Mouse (Mus musculus) limb, embryonic 13.5 days (tissue): ENCODE measurements around the gene Dpp9. TPM values are rescaled to one million over a fixed set of nuclear protein-coding genes. Genes with fewer than 3 reads are reported as not detected.
A peak's percentile ranks its signal among the peaks of the same experiment; 100 is the strongest.

Experiments used
- ATAC-seq: fragments of 200-750 bp; cut with Nextera tagmentation; 2 replicates; pipeline ENCODE4 v1.8.0; 2017; ENCODE audit warnings: low read depth, moderate number of reproducible peaks, moderate TSS enrichment; ENCODE audit not compliant: low FRiP score
- H3K27ac ChIP-seq: fragments of 300-500 bp; sonication (generic); 2 replicates; pipeline ENCODE4 v1.5.1; 2015; ENCODE audit warnings: inconsistent platforms, mild to moderate bottlenecking, moderate library complexity
- H3K27me3 ChIP-seq: fragments of 300-500 bp; sonication (generic); 2 replicates; pipeline ENCODE4 v1.6.1; 2015; ENCODE audit warnings: mild to moderate bottlenecking, inconsistent platforms
- H3K36me3 ChIP-seq: fragments of 300-500 bp; sonication (generic); 2 replicates; pipeline ENCODE4 v1.6.1; 2015; ENCODE audit warnings: inconsistent platforms, mild to moderate bottlenecking, moderate library complexity
- H3K4me1 ChIP-seq: fragments of 300-500 bp; sonication (generic); 2 replicates; pipeline ENCODE4 v1.6.1; 2015; ENCODE audit warnings: inconsistent platforms
- H3K4me2 ChIP-seq: fragments of 300-500 bp; sonication (generic); replicated peaks from 2 replicates; pipeline ENCODE4 v1.6.1; 2015; ENCODE audit warnings: inconsistent platforms, mild to moderate bottlenecking, moderate library complexity
- H3K4me3 ChIP-seq: fragments of 300-500 bp; sonication (generic); 2 replicates; pipeline ENCODE4 v1.5.1; 2015; ENCODE audit warnings: moderate library complexity, mild to moderate bottlenecking, inconsistent platforms
- H3K9ac ChIP-seq: fragments of 300-500 bp; sonication (generic); 2 replicates; pipeline ENCODE4 v1.6.1; 2015; ENCODE audit warnings: mild to moderate bottlenecking, inconsistent platforms
- H3K9me3 ChIP-seq: fragments of 300-500 bp; sonication (generic); 2 replicates; pipeline ENCODE4 v1.6.1; 2016; ENCODE audit warnings: inconsistent platforms
- WGBS: fragments of 180-500 bp; shearing (Covaris S2); methylation state at CpG from one replicate; pipeline ENCODE4 v1.1.7; 2015; 5-methylcytosine and 5-hydroxymethylcytosine counted together
- polyA plus RNA-seq: library from polyadenylated mRNA; unstranded; fragments of >200 nt; fragmentation: Nextera tagmentation; extraction: Ambion mirVana; gene quantifications from 2 replicates; pipeline ENCODE4 v1.2.1, GENCODE M21; 2015

Gene Dpp9
- polyA plus RNA-seq, 1 experiment from 2014 or later: 39.8 TPM

DNA sequence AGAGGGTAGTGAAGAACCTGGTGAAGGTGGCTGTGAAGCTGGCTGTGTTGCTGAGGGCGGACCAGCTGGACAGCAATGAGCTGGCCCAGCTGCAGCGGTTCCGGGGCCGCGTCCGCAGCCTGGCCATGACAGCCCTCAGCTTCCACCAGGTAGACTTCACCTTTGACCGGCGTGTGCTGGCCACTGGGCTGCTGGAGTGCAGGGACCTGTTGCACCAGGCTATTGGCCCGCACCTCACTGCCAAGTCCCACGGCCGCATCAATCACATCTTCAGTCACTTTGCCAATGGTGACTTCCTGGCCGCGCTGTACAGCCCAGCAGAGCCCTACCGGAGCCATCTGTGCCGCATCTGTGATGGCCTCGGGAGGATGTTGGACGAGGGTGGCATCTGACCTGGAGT, 46.8 kb downstream of the Dpp9 start:
- 93% methylated on average over 17 of the region's 17 CpGs for WGBS

DNA sequence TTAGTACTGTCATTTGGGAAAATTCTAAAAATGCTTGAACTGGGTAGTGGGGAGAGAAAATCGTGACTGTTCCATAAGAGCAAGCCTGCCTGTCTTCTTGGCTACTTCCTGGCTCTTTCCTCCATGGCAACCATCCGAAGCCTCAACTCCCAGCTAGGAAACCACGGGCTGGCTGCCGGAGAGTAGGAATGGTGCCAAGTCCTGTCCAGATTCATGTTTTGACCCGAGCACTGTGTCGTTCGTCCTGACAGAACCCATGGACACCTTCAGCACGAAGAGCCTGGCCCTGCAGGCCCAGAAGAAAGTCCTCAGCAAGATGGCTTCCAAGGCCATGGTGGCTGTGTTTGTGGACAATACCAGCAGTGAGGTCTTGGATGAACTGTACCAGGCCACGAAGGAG, 47.2 kb downstream of the Dpp9 start:
- ATAC-seq: no peak
- Histone ChIP-seq H3K27ac (no peak overlapping the region), H3K36me3 (peaks cover 35% of the 10 kb centered on the region), H3K4me2 (no peak overlapping the region), H3K9ac (peak overlapping the region; percentile 31; the same call in 1 of the 2 replicates), H3K4me3 (no peak overlapping the region), H3K9me3 (no peaks in the 10 kb centered on the region), H3K27me3 (no peaks in the 10 kb centered on the region), H3K4me1 (no peaks in the 10 kb centered on the region)
- WGBS: 84% methylated on average over 9 of the region's 9 CpGs

More for the DNA sequence above, 46.8 kb downstream of the Dpp9 start:
- peak overlapping the region; percentile 31; the same call in 1 of the 2 replicates for H3K9ac ChIP-seq
- H3K27ac ChIP-seq: no peak overlapping the region
- no peaks in the 10 kb centered on the region for H3K4me1 ChIP-seq
- H3K27me3 ChIP-seq: no peaks in the 10 kb centered on the region
- H3K9me3 ChIP-seq: no peaks in the 10 kb centered on the region
- H3K4me3 ChIP-seq: no peak overlapping the region
- no peak for ATAC-seq
- H3K4me2 ChIP-seq: no peak overlapping the region
- H3K36me3 ChIP-seq: peaks cover 39% of the 10 kb centered on the region

DNA sequence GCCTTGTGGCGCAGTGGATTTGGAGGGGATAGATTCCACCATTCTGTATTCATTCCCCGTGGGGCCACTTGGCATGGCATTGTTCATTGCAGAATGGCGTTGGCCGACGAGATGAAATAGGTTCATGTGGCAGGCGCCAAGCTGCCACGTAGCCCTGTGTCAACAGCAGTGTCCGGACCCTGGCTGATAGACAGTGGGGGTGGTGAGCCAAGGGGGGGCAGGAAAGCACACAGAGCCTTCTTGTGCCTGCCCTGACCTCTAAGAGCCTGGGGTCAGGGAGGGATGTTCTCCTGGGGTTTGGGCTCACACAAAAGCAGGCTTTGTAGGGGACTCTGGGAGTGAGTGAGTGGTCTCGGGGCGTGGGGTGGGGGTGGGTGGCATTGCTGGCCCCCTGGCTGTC, 48.1 kb downstream of the Dpp9 start:
- 81% methylated on average over 10 of the region's 10 CpGs for WGBS
- H3K4me1 ChIP-seq: no peaks in the 10 kb centered on the region
- no peak for ATAC-seq
- H3K27ac ChIP-seq: no peak overlapping the region
- no peak overlapping the region for H3K4me2 ChIP-seq
- H3K4me3 ChIP-seq: no peak overlapping the region
- H3K9me3 ChIP-seq: no peaks in the 10 kb centered on the region
- peaks cover 27% of the 10 kb centered on the region for H3K36me3 ChIP-seq
- H3K27me3 ChIP-seq: no peaks in the 10 kb centered on the region
- H3K9ac ChIP-seq: no peak overlapping the region

DNA sequence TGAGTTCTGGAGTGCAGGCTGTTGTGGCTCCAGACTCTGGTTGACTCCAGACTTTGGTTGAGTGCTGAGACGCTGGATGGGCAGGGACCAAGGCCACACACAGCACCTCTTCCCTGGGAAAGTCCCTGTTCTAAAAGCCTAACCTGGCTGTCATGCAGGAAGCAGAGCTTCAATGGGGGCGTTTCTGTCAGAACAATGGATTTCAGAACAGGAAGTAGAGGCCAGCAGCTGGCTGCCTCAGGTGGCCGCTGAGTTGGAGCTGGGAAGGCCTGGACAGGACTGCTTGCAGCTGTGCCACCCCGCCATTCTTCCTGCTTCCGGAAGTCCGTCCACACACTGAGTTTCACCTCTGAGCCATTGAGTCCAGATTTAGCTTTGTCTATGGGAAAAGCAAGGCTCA, 48.9 kb downstream of the Dpp9 start:
- Histone ChIP-seq H3K9ac (no peak overlapping the region), H3K27me3 (no peaks in the 10 kb centered on the region), H3K36me3 (peaks cover 19% of the 10 kb centered on the region), H3K4me2 (no peak overlapping the region), H3K9me3 (no peaks in the 10 kb centered on the region), H3K4me3 (no peak overlapping the region), H3K4me1 (no peaks in the 10 kb centered on the region), H3K27ac (no peak overlapping the region)
- no peak for ATAC-seq
- 63% methylated on average over 6 of the region's 6 CpGs for WGBS

DNA sequence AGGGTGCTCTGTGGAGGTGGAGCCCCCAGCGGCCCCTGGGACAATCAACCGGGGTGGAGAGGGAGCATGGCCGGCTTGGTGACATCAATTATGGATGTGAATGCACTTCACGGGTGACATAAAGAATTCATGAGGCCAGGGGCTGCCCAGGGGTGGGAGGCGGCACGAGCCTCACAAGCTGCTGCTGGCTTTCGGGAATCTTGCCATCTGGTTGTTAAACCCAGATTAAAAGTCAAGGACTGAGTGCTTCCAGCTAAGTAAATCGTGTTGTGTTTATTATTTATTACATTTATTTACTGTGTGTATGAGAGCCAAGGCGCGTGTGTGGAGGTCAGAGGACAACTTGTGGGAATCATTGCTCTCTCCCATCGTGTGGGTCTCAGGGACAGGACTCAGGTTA, 53.0 kb downstream of the Dpp9 start:
- Histone ChIP-seq H3K27ac (no peak overlapping the region), H3K27me3 (peaks cover 8% of the 10 kb centered on the region), H3K4me2 (no peak overlapping the region), H3K4me3 (no peak overlapping the region), H3K9ac (no peak overlapping the region), H3K4me1 (peaks cover 21% of the 10 kb centered on the region), H3K9me3 (no peaks in the 10 kb centered on the region), H3K36me3 (no peaks in the 10 kb centered on the region)
- WGBS: 62% methylated on average over 11 of the region's 11 CpGs
- ATAC-seq: no peak

DNA sequence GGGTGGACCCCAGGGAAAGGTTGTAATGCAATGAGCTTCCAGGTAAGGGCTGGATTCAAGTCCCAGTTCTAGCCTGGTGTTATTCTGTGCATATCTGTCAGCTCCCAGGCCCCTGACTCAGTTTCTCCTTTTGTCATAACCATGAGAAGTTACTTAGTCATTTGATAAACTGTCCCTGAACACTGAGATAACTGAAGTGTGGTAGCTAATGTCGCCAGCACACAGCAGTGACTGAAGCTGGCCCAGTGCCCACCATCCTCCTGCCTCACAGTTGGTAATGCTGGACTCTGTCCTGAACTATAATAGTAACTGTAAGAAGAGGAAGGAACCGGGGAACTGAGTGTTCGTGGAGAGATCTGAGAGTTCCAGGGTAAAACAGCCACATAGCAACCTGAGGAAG, 54.2 kb downstream of the Dpp9 start:
- no peaks in the 10 kb centered on the region for H3K9me3 ChIP-seq
- no peak overlapping the region for H3K9ac ChIP-seq
- 77% methylated on average over 3 of the region's 3 CpGs for WGBS
- H3K4me1 ChIP-seq: peaks cover 21% of the 10 kb centered on the region
- H3K4me2 ChIP-seq: no peak overlapping the region
- no peaks in the 10 kb centered on the region for H3K36me3 ChIP-seq
- H3K27me3 ChIP-seq: peaks cover 16% of the 10 kb centered on the region
- no peak overlapping the region for H3K4me3 ChIP-seq
- no peak for ATAC-seq
- H3K27ac ChIP-seq: no peak overlapping the region

DNA sequence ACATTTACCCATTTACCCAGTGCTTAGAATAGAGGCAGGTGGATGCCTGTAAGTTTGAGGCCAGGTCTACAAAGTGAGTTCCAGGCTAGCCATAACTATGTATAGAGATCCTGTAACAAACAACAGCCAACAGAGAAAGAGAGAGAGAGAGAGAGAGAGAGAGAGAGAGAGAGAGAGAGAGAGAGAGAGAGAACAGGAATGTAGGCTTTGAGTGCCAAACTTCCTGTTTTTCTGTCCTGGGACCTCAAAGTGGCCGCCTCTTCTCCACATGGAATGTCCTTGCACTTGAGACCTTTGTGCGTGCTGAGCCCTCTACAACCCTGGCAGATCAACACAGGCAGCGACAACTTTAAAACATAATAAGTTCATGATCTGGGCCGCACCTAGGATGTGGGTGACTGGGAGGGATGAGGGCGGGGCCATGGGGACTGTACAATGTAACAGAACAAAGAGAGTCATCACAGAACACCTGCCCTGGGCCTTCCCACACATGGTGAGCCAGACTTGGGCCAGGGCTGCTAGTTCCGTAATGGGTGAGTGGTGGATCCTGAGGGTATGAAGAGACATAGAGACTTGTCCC, 55.1 kb downstream of the Dpp9 start:
- no peak for ATAC-seq
- Histone ChIP-seq H3K4me3 (no peak overlapping the region), H3K4me1 (peaks cover 21% of the 10 kb centered on the region), H3K9me3 (no peaks in the 10 kb centered on the region), H3K27me3 (peaks cover 23% of the 10 kb centered on the region), H3K36me3 (no peaks in the 10 kb centered on the region), H3K27ac (no peak overlapping the region), H3K4me2 (peak overlapping the region; percentile 85), H3K9ac (peak overlapping the region; percentile 63; the same call in 1 of the 2 replicates)
- WGBS: 73% methylated on average over 6 of the region's 6 CpGs

DNA sequence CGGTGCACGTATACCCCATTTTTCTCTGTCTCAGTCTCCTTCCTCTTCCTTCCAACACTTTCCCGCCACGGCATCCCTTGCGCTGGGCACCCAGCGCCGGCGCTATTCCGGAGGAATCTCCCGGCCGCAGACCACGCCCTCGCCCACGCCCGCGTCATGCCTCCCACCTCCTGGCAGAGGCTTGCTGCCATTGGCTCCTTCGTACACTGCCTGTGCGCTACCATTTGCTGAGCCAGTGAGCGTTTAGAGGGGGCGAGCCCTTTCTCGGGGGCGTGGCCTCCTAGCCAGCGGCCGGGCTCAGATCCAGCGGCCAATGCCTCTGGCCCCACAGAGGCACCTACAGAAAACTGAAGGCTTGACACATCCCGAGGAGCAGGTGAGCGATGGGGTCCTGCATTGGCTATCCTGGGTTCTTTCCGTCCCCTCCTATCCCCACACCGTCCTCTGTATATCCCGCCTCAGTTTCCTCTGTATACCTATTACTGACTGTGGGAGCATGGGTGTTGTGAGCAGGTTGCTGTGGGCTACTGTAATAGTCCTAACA, 56.4 kb downstream of the Dpp9 start, which contains the start of gene Tnfaip8l1:
Gene Tnfaip8l1, plus strand, starts transcription at position 247 of the 544 bp plus-strand sequence.
- under 1% methylated on average over 30 of the region's 30 CpGs for WGBS
- peak; percentile 98 for ATAC-seq
- no peaks in the 10 kb centered on the region for H3K9me3 ChIP-seq
- H3K27ac ChIP-seq: no peak within 1 kb of the TSS
- peaks cover 36% of the 10 kb centered on the region for H3K27me3 ChIP-seq
- H3K9ac ChIP-seq: peak within 1 kb of the TSS; percentile 69
- peaks cover 21% of the 10 kb centered on the region for H3K4me1 ChIP-seq
- peak within 1 kb of the TSS; percentile 52 for H3K4me3 ChIP-seq
- peak within 1 kb of the TSS; percentile 85 for H3K4me2 ChIP-seq
- H3K36me3 ChIP-seq: no peaks in the 10 kb centered on the region

DNA sequence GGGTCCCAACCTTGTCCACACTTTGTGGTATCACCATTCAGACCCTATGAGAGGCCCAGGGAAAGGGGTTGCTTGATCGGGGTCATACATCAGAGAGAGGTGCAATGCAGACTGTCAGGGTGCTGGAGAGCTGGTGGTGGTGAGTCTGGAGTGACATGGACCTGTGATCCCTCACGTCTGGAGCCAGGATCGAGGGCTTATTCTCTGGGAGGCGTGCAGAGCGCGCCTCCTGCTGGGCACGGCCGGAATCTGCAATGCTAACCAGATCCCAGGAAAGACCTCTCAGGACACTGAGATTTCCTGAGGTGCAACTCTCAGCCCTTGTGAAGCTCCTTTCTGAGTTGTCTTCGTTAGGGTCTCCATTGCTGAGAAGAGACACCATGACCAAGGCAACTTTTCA, 59.0 kb downstream of the Dpp9 start:
- no peak for ATAC-seq
- H3K4me3 ChIP-seq: no peak overlapping the region
- peaks cover 61% of the 10 kb centered on the region for H3K27me3 ChIP-seq
- H3K4me2 ChIP-seq: no peak overlapping the region
- no peak overlapping the region for H3K27ac ChIP-seq
- H3K36me3 ChIP-seq: no peaks in the 10 kb centered on the region
- WGBS: 2% methylated on average over 9 of the region's 9 CpGs
- no peak overlapping the region for H3K9ac ChIP-seq
- H3K4me1 ChIP-seq: peaks cover 21% of the 10 kb centered on the region
- H3K9me3 ChIP-seq: no peaks in the 10 kb centered on the region

DNA sequence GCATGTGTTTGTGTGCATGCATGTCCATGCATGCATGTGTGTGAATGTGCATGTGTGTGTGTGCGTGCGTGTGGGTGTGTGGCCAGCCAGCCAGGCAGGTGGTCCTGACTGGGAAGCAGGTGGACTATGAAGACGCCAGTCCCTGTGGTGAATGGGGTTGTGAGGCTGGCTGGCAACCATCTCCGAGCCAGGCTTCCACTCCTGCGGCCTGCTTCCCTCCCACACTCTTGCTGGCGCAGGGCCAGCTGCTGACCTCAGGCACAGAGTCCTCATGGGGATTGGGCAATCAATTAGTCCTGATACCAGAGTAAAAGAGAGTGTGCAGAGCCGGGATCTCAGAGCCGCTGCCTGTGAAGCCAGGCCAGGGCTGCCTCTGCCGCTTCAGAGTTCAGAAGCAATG, 65.1 kb downstream of the Dpp9 start:
- WGBS: 32% methylated on average over 9 of the region's 9 CpGs
- no peak overlapping the region for H3K4me3 ChIP-seq
- no peaks in the 10 kb centered on the region for H3K9me3 ChIP-seq
- no peak overlapping the region for H3K9ac ChIP-seq
- no peak overlapping the region for H3K4me2 ChIP-seq
- H3K36me3 ChIP-seq: no peaks in the 10 kb centered on the region
- H3K27ac ChIP-seq: no peak overlapping the region
- peaks cover 92% of the 10 kb centered on the region for H3K27me3 ChIP-seq
- ATAC-seq: peak; percentile 53; the same call in 1 of the 2 replicates
- H3K4me1 ChIP-seq: peaks cover 15% of the 10 kb centered on the region

DNA sequence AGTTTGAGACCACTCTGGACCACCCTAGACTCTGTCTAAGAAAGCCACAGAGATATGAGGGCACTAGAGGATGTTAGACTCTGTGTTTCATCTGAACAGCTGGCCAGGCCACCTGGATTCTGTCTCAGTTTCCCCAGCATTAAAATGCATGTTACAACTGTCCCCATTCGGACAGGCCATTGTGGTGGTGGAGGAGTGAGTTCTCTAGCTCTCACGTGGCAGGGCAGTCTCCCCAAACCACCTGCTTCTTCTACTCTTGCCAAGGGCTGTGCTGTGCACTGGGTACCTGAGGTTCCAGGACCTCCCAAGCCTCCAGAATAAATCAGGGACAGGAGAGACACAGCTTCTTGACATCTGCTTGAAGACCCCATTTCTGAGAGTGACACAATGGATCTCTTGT, 68.8 kb downstream of the Dpp9 start:
- no peak for ATAC-seq
- peaks cover 92% of the 10 kb centered on the region for H3K27me3 ChIP-seq
- peaks cover 25% of the 10 kb centered on the region for H3K4me1 ChIP-seq
- WGBS: 42% methylated on average over 2 of the region's 2 CpGs
- no peak overlapping the region for H3K9ac ChIP-seq
- H3K27ac ChIP-seq: no peak overlapping the region
- no peak overlapping the region for H3K4me3 ChIP-seq
- no peak overlapping the region for H3K4me2 ChIP-seq
- no peaks in the 10 kb centered on the region for H3K36me3 ChIP-seq
- H3K9me3 ChIP-seq: no peaks in the 10 kb centered on the region

DNA sequence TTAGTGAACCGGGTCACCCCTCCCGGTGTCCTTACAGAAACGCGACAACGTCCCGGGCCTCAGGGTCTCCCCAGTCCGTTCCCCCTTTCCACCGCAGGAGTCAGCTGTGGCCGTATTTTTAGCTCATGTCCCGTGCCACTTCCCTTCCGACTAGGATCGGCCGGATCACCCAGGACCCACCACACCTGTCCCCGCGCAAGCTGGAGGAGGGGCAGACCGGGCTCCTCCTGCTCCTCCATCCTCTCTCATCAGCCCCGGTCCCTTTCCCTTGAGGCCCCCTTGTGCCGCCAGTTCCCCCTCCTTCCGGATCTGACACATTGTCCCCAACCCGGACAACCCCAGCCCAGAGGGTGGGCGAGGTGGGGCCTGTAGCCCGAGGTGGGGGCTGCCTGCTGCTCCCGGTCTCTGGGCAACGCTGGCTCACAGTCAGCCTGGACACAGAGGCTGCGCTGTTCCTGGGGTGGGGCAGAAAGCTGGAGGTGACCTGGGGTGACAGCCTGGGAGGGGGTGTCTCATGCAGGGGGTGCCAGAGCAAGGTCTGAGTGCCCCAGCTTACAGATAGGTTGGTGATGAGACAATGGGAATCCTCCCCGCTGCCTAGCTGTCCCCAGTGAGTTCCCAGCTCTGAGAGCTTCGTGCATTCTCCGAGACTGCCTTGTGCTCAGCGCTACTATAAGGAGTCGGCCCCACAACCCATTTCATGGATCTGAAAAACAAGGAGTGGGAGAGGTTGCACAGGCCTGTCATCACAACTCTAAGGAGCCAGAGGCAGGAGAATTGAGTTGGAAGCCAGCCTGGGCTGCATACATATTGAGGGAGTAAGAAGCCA, 69.7 kb downstream of the Dpp9 start:
- Histone ChIP-seq H3K27me3 (peaks cover 93% of the 10 kb centered on the region), H3K4me2 (peak overlapping the region; percentile 51), H3K36me3 (no peaks in the 10 kb centered on the region), H3K27ac (no peak overlapping the region), H3K9ac (peak overlapping the region; percentile 54), H3K9me3 (no peaks in the 10 kb centered on the region), H3K4me1 (peaks cover 25% of the 10 kb centered on the region), H3K4me3 (peak overlapping the region; percentile 28)
- peak; percentile 26; the same call in 1 of the 2 replicates for ATAC-seq
- 3% methylated on average over 30 of the region's 30 CpGs for WGBS
